Mouse (Mus musculus): ENCODE measurements around the gene Prkg1.

DNA sequence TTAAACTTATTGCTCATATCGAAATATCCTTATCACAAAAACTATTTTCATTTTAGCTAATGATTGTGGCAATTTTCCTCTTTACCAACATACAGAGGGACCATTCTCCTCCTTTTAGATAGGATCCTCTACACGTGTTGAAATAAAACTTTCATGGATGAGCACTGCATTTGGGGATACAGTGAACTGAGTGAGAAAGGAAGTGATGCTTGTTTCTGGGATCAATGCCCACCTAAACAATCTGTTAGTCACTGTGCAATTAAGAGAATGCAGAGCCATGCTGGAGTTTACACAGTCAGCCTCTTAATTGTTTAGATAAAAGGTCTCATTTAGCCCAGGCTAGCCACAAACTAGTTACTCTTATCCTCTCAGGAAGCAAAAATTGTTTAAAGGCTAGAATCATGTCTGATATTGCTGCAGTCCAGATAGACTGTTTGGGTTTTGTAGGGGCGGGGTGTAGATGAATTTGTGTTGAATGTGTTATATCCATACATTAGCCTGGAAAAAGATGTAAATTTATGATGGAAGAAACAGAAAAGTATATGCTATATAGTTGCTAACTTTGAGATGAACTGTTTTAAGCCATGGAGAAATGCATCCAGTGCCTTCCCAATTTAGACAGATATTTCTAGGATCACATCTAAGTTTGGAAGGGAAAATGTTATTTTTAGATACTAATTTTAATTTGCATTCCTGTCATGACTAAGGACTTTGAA is 1151.5 kb downstream of the Prkg1 start:
- no peak for TF ChIP-seq FLI1 (IDR thresholded peaks at IDR 0.05; ENCODE audit: low read length)
- TF ChIP-seq GATA1 (IDR thresholded peaks at IDR 0.05; ENCODE audit: borderline replicate concordance, low read length), result no peak
